Mouse (Mus musculus) C2C12 (cell line): ENCODE measurements around the gene Gpr89.

Experiments used
- CEBPB ChIP-seq: IDR thresholded peaks from one replicate; pipeline ENCODE4 v1.6.1; 2011; ENCODE audit warnings: low read depth, mild to moderate bottlenecking, control low read depth, moderate library complexity
- CTCF ChIP-seq: IDR thresholded peaks from one replicate; pipeline ENCODE4 v1.5.1; 2011; ENCODE audit not compliant: control insufficient read depth, insufficient read depth, insufficient read length
- MAX ChIP-seq: IDR thresholded peaks from one replicate; pipeline ENCODE4 v1.6.1; 2011; ENCODE audit warnings: mild to moderate bottlenecking, control low read depth
- MYOD1 ChIP-seq: IDR thresholded peaks from one replicate; pipeline ENCODE4 v1.6.1; 2011; ENCODE audit warnings: low read depth; ENCODE audit not compliant: control insufficient read depth, insufficient read length
- MYOG ChIP-seq: IDR thresholded peaks from one replicate; pipeline ENCODE4 v1.6.1; 2011; ENCODE audit not compliant: control insufficient read depth, insufficient read length; ENCODE audit errors: extremely low read depth
- USF1 ChIP-seq: IDR thresholded peaks from one replicate; pipeline ENCODE4 v1.6.1; 2011; ENCODE audit warnings: low read depth, mild to moderate bottlenecking, control low read depth, moderate library complexity

DNA sequence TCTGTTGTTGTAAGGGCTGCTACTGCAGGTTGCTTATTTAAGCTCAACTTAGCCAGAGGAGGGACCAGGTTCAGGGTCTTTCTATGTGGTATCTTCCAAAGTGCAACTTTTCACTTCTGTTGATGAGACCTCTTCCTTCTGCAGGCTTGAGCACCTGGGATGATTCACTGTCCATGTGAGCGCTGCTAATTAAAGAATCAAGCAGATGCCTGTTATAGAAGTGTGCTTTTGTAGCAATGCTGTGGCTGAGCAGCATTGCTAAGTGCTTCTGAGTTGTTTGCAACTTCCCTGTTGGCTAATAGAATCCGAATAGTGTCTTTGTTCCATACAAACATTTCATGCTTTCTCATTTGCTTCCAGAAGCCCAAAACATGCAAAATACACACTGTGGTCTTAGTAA is 34.9 kb downstream of the Gpr89 start:
- TF ChIP-seq CTCF (no peak), MAX (no peak), MYOD1 (no peak), CEBPB (no peak), MYOG (no peak), USF1 (no peak)
